Mouse (Mus musculus) MEL (cell line): ENCODE measurements around the gene Cirbp.

Experiments
- CHD1 ChIP-seq: IDR thresholded peaks from 2 replicates; pipeline ENCODE4 v1.6.1; 2012; ENCODE audit warnings: low read depth, mild to moderate bottlenecking, inconsistent platforms, low read length, improper control_type of control experiment
- CTCF ChIP-seq, 3 experiments: IDR thresholded peaks in 2 of 3; conservative IDR thresholded peaks in 1 of 3; 2 replicates each; pipeline ENCODE4 v1.5.1; 2011 to 2012; ENCODE audit warnings: low read length in 3 of 3, low read depth in 2 of 3, mild to moderate bottlenecking in 2 of 3, improper control_type of control experiment in 1 of 3, inconsistent platforms in 1 of 3, mixed read lengths in 1 of 3, moderate library complexity in 1 of 3; ENCODE audit not compliant: control insufficient read depth in 1 of 3, insufficient read depth in 1 of 3, poor library complexity in 1 of 3, severe bottlenecking in 1 of 3
- ELF1 ChIP-seq: IDR thresholded peaks from 2 replicates; pipeline ENCODE4 v1.6.1; 2014; ENCODE audit warnings: low read depth, mild to moderate bottlenecking, inconsistent platforms, low read length, improper control_type of control experiment, moderate library complexity
- EP300 ChIP-seq, 2 experiments: IDR thresholded peaks; 2 replicates each; pipeline ENCODE4 v1.6.1; 2011; ENCODE audit warnings: improper control_type of control experiment in 2 of 2, low read length in 2 of 2, low read depth in 1 of 2, mild to moderate bottlenecking in 1 of 2
- GABPA ChIP-seq: IDR thresholded peaks from 2 replicates; pipeline ENCODE4 v1.6.1; 2012; ENCODE audit warnings: low read depth, mild to moderate bottlenecking, inconsistent platforms, low read length, improper control_type of control experiment, moderate library complexity
- HCFC1 ChIP-seq: IDR thresholded peaks from 2 replicates; pipeline ENCODE4 v1.6.1; 2012; ENCODE audit warnings: low read depth, mild to moderate bottlenecking, inconsistent platforms, low read length, improper control_type of control experiment, moderate library complexity
- POLR2A ChIP-seq, 2 experiments: IDR thresholded peaks; 2 replicates each; pipeline ENCODE4 v1.6.1; 2011 to 2012; ENCODE audit warnings: low read length in 2 of 2, mild to moderate bottlenecking in 2 of 2, control low read depth in 1 of 2, improper control_type of control experiment in 1 of 2, low read depth in 1 of 2, moderate library complexity in 1 of 2; ENCODE audit not compliant: control insufficient read depth in 1 of 2, insufficient read depth in 1 of 2, poor library complexity in 1 of 2
- POLR2AphosphoS5 ChIP-seq: IDR thresholded peaks from 2 replicates; pipeline ENCODE4 v1.6.1; 2012; ENCODE audit warnings: low read depth, borderline replicate concordance, mild to moderate bottlenecking, inconsistent platforms, low read length, moderate library complexity, mixed read lengths
- USF1 ChIP-seq: IDR thresholded peaks from 2 replicates; pipeline ENCODE4 v1.6.1; 2014; ENCODE audit warnings: low read depth, mild to moderate bottlenecking, inconsistent platforms, low read length, improper control_type of control experiment, moderate library complexity

- TF ChIP-seq HCFC1 (no peak), GABPA (no peak), CTCF (IDR thresholded peaks at IDR 0.05 in 2 of 3, conservative IDR thresholded peaks at IDR 0.05 in 1 of 3; ENCODE audit: control insufficient read depth in 1 of 3, insufficient read depth in 1 of 3, low read depth in 2 of 3, low read length in 3 of 3, poor library complexity in 1 of 3, severe bottlenecking in 1 of 3) (no peak), USF1 (no peak), ELF1 (no peak), CHD1 (no peak), POLR2A (IDR thresholded peaks at IDR 0.05; ENCODE audit: control insufficient read depth in 1 of 2, insufficient read depth in 1 of 2, low read depth in 1 of 2, low read length in 2 of 2, poor library complexity in 1 of 2) (0 out of 4 replicates have a peak, but pooled peaks of 1 of the 2 experiments have one; percentile 34), POLR2AphosphoS5 (no peak), EP300 (IDR thresholded peaks at IDR 0.05; ENCODE audit: low read depth in 1 of 2, low read length in 2 of 2) (no peak)
These were observed 18.6 kb upstream of the Cirbp start for GRCm38 (mm10) chr10:80147146-80147718.
